Mouse (Mus musculus) spleen, embryonic (tissue): Measurements from ENCODE around the gene Gm36864.
"Not testable (repeated sequence)": the region's sequence is repeated elsewhere in the genome, so short reads cannot be mapped to it uniquely, and the experiment has no call there.

Experiments used
- CTCF ChIA-PET: fragments of 350-600 bp; sonication (Branson Sonifier 250); formaldehyde crosslinking; loops from one replicate; lab custom pipeline; 2022; lab: Charles Lee

Gene Gm36864

GRCm38 (mm10) chr7:44235909-44236308, at the start of gene Gm36864:
Gm36864 (plus strand) TSS chr7:44236177.
- CTCF ChIA-PET: no interaction called here

GRCm38 (mm10) chr7:44186516-44186915, 49.5 kb upstream of the Gm36864 start:
- CTCF ChIA-PET: not testable (repeated sequence)

GRCm38 (mm10) chr7:44187936-44188335, 48.0 kb upstream of the Gm36864 start, which contains the start of gene Klk1b24:
Klk1b24 (plus strand) TSS chr7:44188236.
- CTCF ChIA-PET: not testable (repeated sequence)

DNA sequence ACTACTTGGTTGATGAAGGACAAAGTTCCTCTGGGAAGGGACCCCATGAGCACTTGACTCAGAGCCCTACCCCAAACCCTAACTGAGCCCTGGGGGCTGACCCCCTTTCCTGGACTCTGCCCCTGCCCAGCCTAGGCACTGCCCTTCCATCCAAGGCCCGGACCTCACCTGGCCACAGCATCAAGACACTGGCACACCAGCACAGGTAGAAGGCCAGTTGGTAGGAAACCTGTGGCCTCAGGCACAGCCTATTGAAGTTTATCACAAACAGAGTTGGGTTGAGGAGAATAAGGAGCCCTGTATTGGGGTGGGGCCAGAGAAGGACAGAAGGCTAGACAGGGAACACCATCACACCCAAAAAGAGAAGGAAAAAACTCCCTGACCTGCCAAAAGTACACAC, 42.5 kb upstream of the Gm36864 start:
- CTCF ChIA-PET: not testable (repeated sequence)

GRCm38 (mm10) chr7:44197891-44198290, 38.1 kb upstream of the Gm36864 start, which contains the start of gene Klk1b3:
Klk1b3 (plus strand) TSS chr7:44198191.
- CTCF ChIA-PET: no interaction called here

DNA sequence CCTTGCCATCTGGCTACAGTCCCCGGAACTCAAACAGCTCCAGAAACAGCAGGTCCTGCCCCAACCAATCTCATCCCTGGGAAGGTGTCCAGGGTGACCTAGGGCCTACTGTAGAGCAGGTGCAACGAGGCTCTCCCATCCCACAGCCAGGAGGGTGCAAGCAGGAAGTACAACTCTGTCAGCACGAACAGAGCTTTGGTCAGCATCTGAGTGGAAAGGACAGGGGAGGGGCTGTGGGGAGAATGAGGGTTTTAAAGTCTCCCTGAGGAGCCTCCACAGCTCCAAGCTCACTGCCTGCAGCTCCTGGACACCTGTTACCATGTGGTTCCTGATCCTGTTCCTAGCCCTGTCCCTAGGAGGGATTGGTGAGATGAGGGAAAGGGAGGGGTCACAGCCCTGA, 28.8 kb upstream of the Gm36864 start, which contains the start of gene Klk1b4:
Klk1b4 (plus strand) TSS at position 301 of the 400 bp plus-strand sequence.
- CTCF ChIA-PET: not testable (repeated sequence)

DNA sequence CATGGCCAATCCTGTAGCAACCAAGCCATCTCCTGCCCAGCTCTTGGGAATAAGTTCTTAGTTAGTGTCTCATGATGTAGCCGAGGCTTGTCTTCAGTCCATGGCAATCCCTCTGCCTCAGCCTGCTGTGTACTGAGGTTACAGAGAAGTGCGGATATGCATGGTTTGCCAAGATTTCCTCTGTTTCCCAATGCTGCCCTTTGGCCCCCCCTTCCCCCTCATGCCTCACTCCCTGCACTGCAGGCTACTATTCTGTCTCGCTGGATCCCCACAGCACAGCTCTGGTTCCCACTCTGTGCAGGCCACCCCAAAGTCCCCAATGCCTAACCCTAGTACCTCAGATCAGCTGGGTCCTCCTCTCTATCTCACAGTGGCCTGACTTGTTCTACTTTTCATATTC, 27.7 kb upstream of the Gm36864 start:
- CTCF ChIA-PET: no interaction called here

DNA sequence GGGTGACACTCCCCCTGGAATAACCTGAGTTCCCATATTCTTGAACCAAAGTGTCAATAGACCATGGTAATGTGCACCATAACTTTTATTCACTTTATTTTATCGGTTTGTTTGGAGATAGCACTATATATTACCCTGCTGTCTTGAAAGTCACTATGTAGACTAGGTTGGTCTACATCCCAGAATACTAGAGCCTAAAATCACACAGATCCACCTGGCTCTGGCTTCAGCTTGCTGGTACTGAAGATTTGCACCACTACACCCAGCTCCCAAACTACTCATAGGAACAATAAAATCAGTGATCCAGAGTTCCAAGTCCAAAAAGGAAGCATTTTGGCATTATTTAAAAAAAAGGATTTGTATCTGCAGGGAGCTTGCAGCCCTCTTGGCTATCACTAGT, 20.3 kb upstream of the Gm36864 start, which contains the start of gene Klk1b5:
Klk1b5 (plus strand) TSS at position 301 of the 400 bp plus-strand sequence.
- CTCF ChIA-PET: no interaction called here

DNA sequence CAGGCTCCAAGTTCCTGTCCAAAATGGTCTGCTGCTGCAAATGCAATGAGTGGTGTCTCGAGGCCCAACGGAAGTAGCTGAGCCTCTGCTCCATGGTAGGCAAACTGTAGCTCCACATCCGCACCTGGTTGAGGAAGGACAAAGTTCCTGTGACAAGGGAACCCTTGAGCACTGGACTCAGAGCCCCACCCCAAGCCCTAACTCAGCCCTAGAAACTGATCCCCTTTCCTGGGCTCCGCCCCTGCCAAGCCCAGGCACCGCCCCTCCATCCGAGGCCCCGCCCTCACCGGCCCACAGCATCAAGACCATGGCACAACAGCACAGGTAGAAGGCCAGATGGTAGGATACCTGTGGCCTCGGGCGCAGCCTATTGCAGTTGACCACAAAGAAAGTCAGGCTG, 14.4 kb upstream of the Gm36864 start:
- CTCF ChIA-PET: interaction anchor here (0.6 kb wide), 1 partner anchor 39 kb away, joined by 3 read pairs; no protein-coding TSS in a partner anchor

DNA sequence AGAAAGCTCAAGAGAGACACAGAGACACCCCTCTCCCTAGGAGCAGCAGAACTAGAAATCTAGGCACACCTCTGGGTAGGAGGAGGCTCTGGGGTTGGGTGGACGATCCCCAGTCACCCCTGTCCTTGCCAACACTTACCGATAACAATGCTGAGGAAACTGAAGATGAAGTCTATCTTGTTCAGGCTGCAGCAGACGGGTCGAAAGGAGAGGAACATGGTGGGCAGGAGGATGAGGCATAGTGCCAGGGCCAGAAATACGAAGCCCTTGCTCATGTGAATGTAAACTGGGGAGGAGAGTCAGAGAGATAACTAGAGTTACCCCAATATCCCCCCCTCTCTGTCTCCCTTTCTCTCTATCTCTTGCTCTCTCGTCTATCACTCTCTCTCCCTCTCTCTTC, 13.6 kb upstream of the Gm36864 start:
- CTCF ChIA-PET: not testable (repeated sequence)

DNA sequence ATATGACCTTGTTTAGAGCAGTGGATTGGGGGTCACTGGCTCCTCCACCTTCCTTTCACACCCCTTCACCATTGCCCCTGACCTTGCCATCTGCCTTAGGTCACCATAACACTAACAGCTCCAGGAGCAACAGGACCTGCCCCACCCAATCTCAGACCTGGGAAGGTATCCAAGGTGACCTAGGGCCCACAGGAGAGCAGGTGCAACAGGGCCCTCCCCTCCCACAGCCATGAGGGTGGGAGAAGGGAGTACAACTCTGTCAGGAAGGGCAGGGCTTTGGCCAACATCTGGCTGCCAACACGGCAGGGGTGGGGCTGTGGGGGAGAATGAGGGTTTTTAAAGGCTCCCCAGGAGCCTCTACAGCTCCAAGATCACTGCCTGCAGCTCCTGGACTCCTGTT, 10.9 kb upstream of the Gm36864 start, which contains the start of gene Klk1:
Klk1 (plus strand) TSS at position 285 of the 400 bp plus-strand sequence.
- CTCF ChIA-PET: no interaction called here

DNA sequence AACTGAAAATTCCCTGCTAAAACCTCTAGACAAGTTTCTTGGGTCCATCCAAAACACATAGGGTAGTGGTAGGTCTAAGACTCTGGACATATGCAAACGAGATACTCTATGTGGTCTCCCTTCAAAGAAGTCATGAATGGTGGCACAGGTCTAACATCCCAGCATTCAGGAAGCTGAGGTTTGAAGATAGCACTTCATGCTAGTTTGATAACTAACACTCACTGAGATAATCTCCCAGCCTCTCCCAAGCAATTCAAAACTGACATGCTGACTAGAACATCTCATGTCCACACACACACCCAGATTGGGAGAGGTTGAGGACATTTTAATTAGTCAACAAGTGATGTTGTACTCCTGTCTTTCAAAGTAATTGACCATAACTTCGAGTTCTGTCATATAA, 3.9 kb downstream of the Gm36864 start:
- CTCF ChIA-PET: no interaction called here

DNA sequence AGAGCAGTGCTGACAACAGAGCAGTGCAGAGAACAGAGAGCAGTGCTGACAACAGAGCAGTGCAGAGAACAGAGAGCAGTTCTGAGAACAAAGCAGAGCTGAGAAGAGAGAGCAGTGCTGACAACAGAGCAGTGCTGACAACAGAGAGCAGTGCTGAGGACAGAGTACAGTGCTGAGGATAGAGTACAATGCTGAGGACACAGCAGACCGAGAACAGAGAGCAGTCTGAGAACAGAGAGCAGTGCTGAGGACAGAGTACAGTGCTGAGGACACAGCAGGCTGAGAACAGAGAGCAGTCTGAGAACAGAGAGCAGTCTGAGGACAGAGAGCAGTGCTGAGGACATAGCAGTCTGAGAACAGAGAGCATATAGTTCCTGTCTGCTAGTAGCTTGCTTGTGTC, 4.7 kb downstream of the Gm36864 start:
- CTCF ChIA-PET: no interaction called here

GRCm38 (mm10) chr7:44241163-44241562, 5.2 kb downstream of the Gm36864 start:
- CTCF ChIA-PET: no interaction called here

DNA sequence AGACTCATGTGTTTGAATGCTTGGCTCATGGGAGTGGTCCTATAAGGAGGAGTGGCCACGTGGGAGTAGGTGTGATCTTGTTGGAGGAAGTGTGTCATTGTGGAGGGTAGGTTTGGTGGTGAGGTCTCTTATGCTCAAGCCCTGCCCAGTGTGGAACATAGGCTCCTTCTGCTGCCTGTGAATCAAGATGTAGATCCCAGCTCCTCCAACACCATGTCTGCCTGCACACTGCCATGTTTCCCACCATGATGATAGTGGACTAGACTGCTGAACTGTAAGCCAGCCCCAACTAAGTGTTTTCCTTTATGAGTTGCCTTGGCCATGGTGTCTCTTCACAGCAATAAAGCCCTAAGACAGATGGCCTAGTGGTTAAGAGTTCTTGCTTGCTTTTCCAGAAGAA, 8.1 kb downstream of the Gm36864 start:
- CTCF ChIA-PET: interaction anchor here (0.6 kb wide), 1 partner anchor 131 kb away, joined by 5 read pairs; no protein-coding TSS in a partner anchor

- CTCF ChIA-PET: interaction anchor here (0.7 kb wide), 1 partner anchor 986 kb away, joined by 6 read pairs; no protein-coding TSS in a partner anchor
Observed at GRCm38 (mm10) chr7:44246055-44246983, 10.3 kb downstream of the Gm36864 start, which contains the start of the genes 1700028J19Rik and 2410002F23Rik. 1700028J19Rik (minus strand) TSS chr7:44246695. 2410002F23Rik (plus strand) TSS chr7:44246722.

DNA sequence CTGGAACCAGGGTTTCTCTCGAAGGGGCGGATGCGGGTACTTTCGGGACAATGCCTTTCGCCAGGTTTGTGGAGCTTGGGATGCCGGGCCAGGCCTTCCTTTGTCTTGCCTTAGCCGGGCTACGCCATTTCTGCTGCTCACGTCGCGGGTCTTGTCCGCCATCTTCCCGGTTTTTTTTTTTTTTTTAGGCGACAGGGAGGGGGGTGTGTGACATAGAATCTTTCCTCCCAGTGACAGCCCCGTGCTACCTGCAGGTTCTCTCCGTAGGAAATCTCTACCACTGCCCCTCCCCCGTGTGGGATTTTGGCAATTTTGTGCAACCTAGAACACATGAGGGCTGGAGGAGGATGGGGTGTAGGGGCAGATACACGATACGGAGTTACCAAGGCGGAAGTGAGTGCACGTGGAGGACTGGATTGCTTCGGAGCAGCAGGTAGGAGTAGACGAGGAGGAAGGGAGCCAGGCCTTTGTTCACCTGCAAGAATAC, 11.1 kb downstream of the Gm36864 start:
- CTCF ChIA-PET: interaction anchor here (0.7 kb wide), 1 partner anchor 985 kb away, joined by 6 read pairs; no protein-coding TSS in a partner anchor

- CTCF ChIA-PET: no interaction called here
Observed at GRCm38 (mm10) chr7:44247971-44248370, 12.0 kb downstream of the Gm36864 start.

DNA sequence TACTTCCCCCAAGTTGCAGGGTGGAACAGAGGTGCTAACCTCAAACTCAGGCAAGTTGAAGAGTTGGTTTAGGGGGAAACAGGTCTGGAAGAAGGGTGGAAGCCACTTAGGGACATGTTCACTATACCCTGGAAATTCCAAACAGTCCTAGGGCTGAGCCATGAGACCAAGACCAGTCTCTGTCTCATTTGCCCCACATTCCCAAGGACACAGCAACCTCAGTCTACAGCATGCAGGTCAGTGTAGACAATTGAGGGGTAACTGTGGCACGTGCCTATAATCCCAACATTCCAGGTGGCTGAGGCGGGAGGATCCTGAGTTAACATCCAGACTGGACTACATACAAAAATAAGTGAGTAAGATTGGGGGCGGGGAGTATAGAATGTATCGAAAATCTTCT, 13.3 kb downstream of the Gm36864 start:
- CTCF ChIA-PET: no interaction called here

DNA sequence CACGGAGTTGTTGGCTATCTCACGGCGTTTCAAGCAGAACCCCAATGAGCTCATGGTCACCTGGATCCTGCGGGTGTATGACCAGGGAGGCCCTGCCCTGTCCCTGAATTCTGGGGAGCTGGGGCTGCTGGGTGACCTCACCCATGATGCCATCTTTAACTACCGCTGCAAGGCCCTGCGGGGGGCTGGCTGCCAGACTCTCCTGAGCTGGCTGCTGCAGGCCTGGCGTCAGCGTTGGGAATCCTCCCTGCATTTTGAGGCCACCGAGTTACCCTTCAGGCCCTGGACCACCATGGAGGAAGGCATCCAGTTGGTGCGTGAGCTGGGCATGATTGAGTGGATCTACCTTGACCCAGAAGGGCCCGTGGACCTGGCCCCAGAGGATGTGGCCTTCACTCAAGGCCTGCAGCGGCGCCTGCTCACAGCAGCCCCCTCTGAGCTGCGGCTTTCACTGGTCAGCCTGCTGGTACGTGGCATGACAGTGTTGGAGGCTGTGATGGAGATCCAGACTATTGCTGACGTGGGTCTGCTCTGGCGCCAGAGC, 14.8 kb downstream of the Gm36864 start:
- CTCF ChIA-PET: not testable (repeated sequence)

GRCm38 (mm10) chr7:44253023-44253616, 17.1 kb downstream of the Gm36864 start:
- CTCF ChIA-PET: no interaction called here

DNA sequence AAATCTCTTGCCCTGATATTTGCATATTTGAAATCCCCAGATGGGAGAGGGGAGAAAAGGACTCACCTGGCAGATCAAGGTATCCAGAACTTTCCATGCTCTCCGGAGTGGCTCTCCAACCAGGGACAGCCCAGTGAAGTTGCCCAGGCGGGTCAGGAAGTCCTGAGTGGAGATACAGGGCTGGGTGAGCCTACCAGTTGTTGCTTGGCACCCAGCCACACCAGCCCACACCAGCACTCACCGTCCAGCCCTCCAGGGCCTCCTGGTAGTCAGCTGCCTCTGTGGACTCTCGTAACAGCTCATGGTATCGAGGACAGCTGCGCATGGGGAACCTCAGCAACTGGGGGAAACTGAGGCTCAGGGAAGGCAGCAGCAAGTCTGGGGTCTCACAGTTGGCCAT, 19.0 kb downstream of the Gm36864 start:
- CTCF ChIA-PET: no interaction called here
